Mouse (Mus musculus) embryonic fibroblast, embryonic 13.5 days (primary cell): ENCODE measurements around the gene Sun2. TPM values are rescaled to one million over a fixed set of nuclear protein-coding genes. Genes with fewer than 3 reads are reported as not detected.

ENCODE experiments used
- H3K27ac ChIP-seq: 2 replicates; pipeline ENCODE4 v1.5.1; 2012; ENCODE audit warnings: low read length, control low read depth, inconsistent platforms; ENCODE audit not compliant: insufficient read depth
- H3K4me1 ChIP-seq: 2 replicates; pipeline ENCODE4 v1.6.1; 2011; ENCODE audit warnings: low read length; ENCODE audit not compliant: control insufficient read depth, insufficient read depth
- H3K4me3 ChIP-seq: 2 replicates; pipeline ENCODE4 v1.5.1; 2011; ENCODE audit warnings: mild to moderate bottlenecking, control low read depth, low read length; ENCODE audit not compliant: insufficient read depth
- CTCF ChIP-seq: IDR thresholded peaks from 2 replicates; pipeline ENCODE4 v1.5.1; 2011; ENCODE audit warnings: mild to moderate bottlenecking, control low read depth, low read length, moderate library complexity, borderline replicate concordance; ENCODE audit not compliant: insufficient read depth
- POLR2A ChIP-seq: IDR thresholded peaks from 2 replicates; pipeline ENCODE4 v1.6.1; 2011; ENCODE audit warnings: low read depth, mild to moderate bottlenecking, control low read depth, low read length, moderate library complexity
- polyA plus RNA-seq: library from polyadenylated mRNA; stranded (reverse); fragments of >200 nt; gene quantifications from 2 replicates; pipeline ENCODE4 v1.2.4, GENCODE M21; 2011; ENCODE audit warnings: low read depth; ENCODE audit not compliant: missing spikeins, insufficient read length

The Sun2 gene
- polyA plus RNA-seq, 1 experiment, result 43.3 TPM

GRCm38 (mm10) chr15:79744742-79745141, 2.4 kb upstream of the Sun2 start:
- H3K4me1 ChIP-seq, result peaks cover 7% of the 10 kb centered on the region; the same call in 1 of the 2 replicates
- H3K27ac ChIP-seq, result no peak overlapping the region
- no peak overlapping the region for H3K4me3 ChIP-seq
- TF ChIP-seq POLR2A (no peak), CTCF (no peak)

DNA sequence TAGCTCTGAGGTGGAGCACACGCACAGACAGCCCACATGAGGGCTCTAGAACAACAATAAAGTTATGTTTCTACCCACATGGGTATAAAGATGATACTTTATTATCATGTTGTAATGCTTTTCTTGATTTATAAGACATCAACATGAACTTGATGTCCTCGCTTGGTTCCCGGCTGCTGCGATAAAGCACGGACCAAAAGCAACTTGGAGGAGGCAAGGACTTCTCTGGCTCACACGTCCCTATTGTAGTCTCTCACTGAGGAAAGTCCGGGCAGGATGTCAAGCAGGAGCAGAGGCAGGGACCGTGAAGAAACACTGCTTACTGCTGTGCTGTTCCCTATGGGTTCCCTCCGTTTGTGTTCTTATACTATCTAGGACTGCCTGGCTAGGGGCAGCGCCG, 1.7 kb upstream of the Sun2 start:
- TF ChIP-seq CTCF (no peak), POLR2A (no peak)
- Histone ChIP-seq H3K4me1 (peaks cover 7% of the 10 kb centered on the region; the same call in 1 of the 2 replicates), H3K27ac (no peak overlapping the region), H3K4me3 (no peak overlapping the region)

DNA sequence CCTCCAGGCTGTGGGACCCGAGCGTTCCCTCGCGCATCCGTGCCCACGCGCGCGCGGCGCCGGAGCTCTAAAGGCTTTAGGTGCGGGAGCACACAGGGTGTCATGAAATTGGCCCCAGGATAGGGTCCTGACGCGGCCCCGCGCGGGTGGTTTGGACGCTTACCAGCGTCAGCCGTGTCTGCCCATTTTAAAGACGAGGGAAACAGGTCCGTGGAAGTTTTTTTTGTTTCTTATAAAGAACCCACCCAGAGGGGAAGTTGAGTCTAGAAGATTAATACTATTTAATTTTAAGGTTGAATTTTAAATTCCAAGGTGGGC, 329 bp upstream of the Sun2 start:
- no peak for TF ChIP-seq POLR2A
- no peak for TF ChIP-seq CTCF
- Histone ChIP-seq H3K4me1 (peaks cover 7% of the 10 kb centered on the region; the same call in 1 of the 2 replicates), H3K4me3 (peak overlapping the region; percentile 75), H3K27ac (no peak overlapping the region)

- H3K4me3 ChIP-seq, result peak overlapping the region; percentile 75
- H3K27ac ChIP-seq, result peak overlapping the region; percentile 35; the same call in 1 of the 2 replicates
- TF ChIP-seq POLR2A, result 0 out of 2 replicates have a peak, but pooled peaks have one; percentile 21
- no peak for TF ChIP-seq CTCF
- H3K4me1 ChIP-seq, result peaks cover 7% of the 10 kb centered on the region; the same call in 1 of the 2 replicates
These were observed 1.0 kb downstream of the Sun2 start for GRCm38 (mm10) chr15:79741173-79741858.

DNA sequence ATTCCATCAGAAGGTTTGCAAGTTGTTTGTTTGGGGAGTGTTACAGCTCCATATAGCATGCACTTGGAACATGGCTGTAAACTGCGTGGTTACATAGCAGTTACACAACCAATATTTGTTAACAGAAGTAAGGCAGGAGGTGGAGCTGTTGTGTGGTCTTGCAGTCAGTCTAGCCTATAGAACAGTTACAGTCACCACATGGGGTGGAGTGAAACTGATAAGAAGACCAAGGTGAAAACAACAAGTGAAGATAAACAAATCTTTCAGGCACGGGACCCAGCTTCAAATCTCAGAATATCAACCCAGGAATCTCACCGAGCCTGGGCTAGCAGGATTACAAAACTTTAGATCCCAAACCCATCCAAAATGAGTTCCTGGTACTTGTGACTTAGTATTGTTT, 1.6 kb downstream of the Sun2 start:
- TF ChIP-seq CTCF (no peak), POLR2A (no peak)
- Histone ChIP-seq H3K27ac (no peak overlapping the region), H3K4me1 (peaks cover 7% of the 10 kb centered on the region; the same call in 1 of the 2 replicates), H3K4me3 (no peak overlapping the region)

GRCm38 (mm10) chr15:79734311-79734710, 8.0 kb downstream of the Sun2 start:
- H3K27ac ChIP-seq, result no peak overlapping the region
- H3K4me3 ChIP-seq, result no peak overlapping the region
- H3K4me1 ChIP-seq, result 0 out of 2 replicates have a peak, but pooled peaks cover 2% of the 10 kb centered on the region
- TF ChIP-seq POLR2A (no peak), CTCF (no peak)

- TF ChIP-seq CTCF, result no peak
- H3K27ac ChIP-seq, result no peak overlapping the region
- 0 out of 2 replicates have a peak, but pooled peaks cover 2% of the 10 kb centered on the region for H3K4me1 ChIP-seq
- no peak overlapping the region for H3K4me3 ChIP-seq
These were observed 8.7 kb downstream of the Sun2 start for GRCm38 (mm10) chr15:79733640-79734039.

GRCm38 (mm10) chr15:79733192-79733591, 9.1 kb downstream of the Sun2 start:
- no peak for TF ChIP-seq CTCF
- TF ChIP-seq POLR2A, result no peak
- no peak overlapping the region for H3K4me3 ChIP-seq

DNA sequence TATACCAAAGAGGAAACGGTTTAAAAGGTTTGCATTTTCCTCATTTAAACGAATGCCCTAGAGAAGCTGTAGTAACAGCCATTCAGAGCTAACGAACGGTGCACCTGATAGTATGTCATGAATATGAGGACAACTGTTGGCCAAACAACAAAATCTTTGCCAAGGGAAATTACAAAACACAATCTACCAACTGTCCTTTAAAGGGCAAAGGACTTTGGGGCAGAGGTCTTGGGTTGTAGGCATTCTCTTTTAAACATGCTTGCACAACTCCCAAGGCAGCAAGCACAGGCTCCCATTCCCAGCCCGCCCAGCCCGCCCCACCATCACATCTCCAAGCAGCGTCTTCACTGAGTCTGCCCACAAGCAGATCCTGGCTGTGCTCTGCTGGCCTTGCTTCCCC, 10.8 kb downstream of the Sun2 start:
- Histone ChIP-seq H3K27ac (no peak overlapping the region), H3K4me1 (0 out of 2 replicates have a peak, but pooled peaks cover 2% of the 10 kb centered on the region), H3K4me3 (no peak overlapping the region)
- TF ChIP-seq CTCF (no peak), POLR2A (no peak)

More at GRCm38 (mm10) chr15:79733192-79733591, 9.1 kb downstream of the Sun2 start:
- H3K4me1 ChIP-seq, result 0 out of 2 replicates have a peak, but pooled peaks cover 2% of the 10 kb centered on the region
- H3K27ac ChIP-seq, result no peak overlapping the region

- TF ChIP-seq POLR2A (no peak), CTCF (no peak)
- Histone ChIP-seq H3K4me1 (no peaks in the 10 kb centered on the region), H3K27ac (no peak overlapping the region), H3K4me3 (no peak overlapping the region)
These were observed 13.5 kb downstream of the Sun2 start for GRCm38 (mm10) chr15:79728731-79729388.
